Mouse (Mus musculus) spleen, embryonic (tissue): ENCODE measurements around the gene Helz2.
"Not testable (repeated sequence)": the region's sequence is repeated elsewhere in the genome, so short reads cannot be mapped to it uniquely, and the experiment has no call there.

Experiments used
- CTCF ChIA-PET: fragments of 350-600 bp; sonication (Branson Sonifier 250); formaldehyde crosslinking; loops from one replicate; lab custom pipeline; 2022; lab: Charles Lee

Helz2 gene

DNA sequence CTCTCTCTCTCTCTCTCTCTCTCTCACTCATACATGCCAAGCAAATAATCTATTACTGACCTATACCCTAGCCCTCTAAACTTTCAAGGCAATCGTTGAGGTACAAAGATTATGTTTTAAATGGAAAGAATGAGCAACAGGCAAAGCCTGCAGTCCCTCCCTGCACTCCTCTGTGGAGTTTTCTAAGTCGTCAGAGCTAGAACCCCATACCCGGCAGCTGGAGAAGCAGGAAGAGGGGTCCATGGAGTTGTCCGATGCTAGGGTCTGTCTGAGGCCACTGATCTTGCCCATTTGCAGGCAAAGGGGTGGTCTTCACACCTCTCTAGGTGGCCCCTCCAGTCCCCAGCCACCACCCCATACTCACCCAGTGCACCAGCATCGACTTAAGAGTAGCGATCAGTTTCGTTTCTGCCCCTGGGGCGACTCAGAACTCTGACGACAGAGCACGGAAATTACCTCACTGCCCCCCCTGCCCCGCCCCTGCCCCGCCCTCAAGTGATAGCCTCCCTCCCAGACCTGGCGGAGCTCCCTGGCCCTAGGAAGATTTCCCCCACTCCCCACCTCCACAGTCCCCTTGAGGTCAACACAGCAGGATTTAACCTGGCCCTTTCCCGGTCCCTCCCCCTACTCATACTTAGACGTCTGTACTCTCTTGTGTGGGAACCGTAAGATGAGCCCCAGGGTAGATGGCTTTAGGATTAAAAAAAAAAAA lies at the start of gene Helz2:
TSS of gene Helz2 (minus strand) at position 426 of the 712 bp plus-strand sequence.
- CTCF ChIA-PET, result no interaction called here

DNA sequence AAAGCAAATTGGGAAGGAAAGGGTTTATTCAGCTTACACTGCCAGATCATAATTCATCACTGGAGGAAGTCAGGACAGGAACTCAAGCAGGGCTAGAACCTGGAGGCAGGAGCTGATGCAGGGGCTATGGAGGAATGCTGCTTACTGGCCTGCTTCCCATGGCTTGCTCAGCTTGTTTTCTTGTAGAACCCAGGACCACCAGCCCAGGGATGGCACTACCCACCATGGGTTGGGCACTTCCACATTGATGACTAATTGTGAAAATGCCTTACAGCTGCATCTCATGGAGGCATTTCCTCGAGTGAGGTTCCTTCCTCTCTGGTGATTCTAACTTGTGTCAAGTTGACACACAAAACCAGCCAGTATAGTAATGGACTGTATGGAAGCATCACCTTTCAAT lies 49.1 kb upstream of the Helz2 start:
- CTCF ChIA-PET, result no interaction called here

DNA sequence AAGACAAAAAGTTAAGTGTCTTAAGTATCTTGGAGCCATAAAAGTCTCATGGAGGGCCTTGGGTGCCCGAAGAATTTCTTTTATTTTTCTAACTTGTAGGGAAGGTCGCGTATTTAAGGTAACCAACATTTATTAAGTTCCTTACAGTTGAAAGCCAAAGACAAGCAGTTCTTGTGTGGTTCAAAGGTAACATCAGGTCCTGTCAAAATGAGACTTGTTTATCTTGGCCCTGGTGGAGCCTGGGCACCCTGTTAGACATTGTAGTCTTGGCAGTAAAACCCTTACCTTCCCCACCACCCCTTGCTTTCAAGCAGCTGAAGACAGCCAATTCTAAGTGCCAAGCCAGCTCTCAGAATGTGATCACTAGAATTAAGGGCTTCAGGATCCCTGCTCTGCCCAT lies 46.9 kb upstream of the Helz2 start:
- CTCF ChIA-PET, result no interaction called here

- CTCF ChIA-PET, result not testable (repeated sequence)
These were observed 46.1 kb upstream of the Helz2 start, which contains the start of gene Gmeb2 for GRCm38 (mm10) chr2:181287958-181288350. Gmeb2 (minus strand) TSS chr2:181288035.

GRCm38 (mm10) chr2:181287338-181287957 lies 45.6 kb upstream of the Helz2 start:
- CTCF ChIA-PET, result interaction anchor here (0.7 kb wide), 1 partner anchor 312 kb away, joined by 4 read pairs; no protein-coding TSS in a partner anchor

DNA sequence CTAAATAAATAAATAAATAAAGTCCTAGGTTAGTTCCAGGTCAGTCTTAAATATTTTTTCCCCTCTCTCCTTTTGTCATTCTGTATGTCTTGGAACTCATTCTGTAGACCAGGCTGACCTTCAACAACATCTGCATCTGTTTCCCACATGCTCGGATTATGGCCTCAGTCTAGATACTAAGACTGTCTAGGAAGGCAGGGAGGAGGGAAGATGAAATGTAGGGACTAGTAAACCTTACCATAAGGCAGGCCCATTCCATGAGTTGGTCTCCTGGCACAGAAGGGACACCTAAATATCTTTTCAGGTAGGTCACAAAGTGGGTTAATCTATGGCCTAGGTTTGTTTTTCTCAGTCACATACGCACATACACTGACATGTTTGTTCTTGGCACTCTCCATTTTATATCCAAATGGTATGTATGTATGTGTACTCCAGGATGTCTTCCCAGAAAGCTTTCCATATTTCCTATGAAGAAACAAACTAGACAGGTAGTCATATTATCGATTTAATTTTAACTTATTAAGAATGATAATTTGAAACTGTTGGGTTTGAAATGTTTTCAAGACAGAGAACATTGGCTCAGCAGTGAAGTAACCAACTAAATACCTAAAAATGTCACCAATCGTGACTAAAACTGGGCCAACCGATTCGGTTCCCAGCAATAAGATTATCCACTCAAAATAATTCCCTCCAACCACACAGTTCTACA lies 45.0 kb upstream of the Helz2 start:
- CTCF ChIA-PET, result interaction anchor here (0.7 kb wide), 1 partner anchor 312 kb away, joined by 4 read pairs; no protein-coding TSS in a partner anchor

GRCm38 (mm10) chr2:181279968-181280367 lies 38.1 kb upstream of the Helz2 start:
- CTCF ChIA-PET, result interaction anchor here (0.7 kb wide), 1 partner anchor 23 kb away, joined by 12 read pairs; no protein-coding TSS in a partner anchor

DNA sequence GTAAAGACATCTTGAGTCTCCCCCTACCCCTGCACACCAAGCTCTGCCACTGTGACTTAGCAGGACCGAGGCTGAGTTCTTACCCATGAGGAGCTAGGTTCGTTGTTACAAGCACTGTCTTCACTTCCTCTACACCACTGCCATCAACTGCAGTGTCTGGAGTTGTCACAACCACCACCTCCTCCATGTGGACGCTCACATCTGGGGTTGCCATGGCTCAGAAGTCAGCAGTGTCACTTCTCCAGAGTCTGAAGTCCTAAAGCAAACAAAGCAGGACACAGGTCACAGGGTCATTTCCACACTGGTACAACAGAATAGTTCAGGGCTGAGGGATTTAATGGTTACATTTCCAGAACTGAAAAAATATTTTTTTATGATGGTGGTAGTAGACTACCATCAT lies 36.0 kb upstream of the Helz2 start:
- CTCF ChIA-PET, result no interaction called here

- CTCF ChIA-PET, result no interaction called here
These were observed 34.9 kb upstream of the Helz2 start for GRCm38 (mm10) chr2:181276766-181277165.

DNA sequence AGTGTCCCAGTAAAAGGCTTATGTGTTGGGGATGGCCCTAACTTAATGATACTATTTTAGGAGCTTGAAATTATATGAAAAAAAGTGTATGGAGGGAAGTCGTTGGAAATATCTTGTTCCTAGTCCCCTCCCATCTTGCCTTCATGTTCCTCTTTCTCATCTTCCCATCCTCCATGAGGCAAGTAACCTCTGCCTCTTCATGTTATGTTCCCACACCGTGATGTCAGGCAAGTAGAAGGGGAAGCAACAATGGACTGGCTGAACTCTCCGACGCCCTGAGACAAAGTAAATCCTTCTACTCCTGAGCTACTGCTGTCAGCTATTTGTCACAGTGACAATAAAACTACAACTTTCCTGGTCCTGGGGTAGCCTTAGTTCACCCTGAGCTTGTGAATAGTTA lies 32.8 kb upstream of the Helz2 start:
- CTCF ChIA-PET, result interaction anchor here (1.1 kb wide), 1 partner anchor 88 kb away, joined by 3 read pairs; no protein-coding TSS in a partner anchor

- CTCF ChIA-PET, result interaction anchor here (1.1 kb wide), 1 partner anchor 87 kb away, joined by 3 read pairs; no protein-coding TSS in a partner anchor
These were observed 32.0 kb upstream of the Helz2 start for GRCm38 (mm10) chr2:181273829-181274228.

- CTCF ChIA-PET, result no interaction called here
These were observed 30.3 kb upstream of the Helz2 start for GRCm38 (mm10) chr2:181272092-181272491.

- CTCF ChIA-PET, result interaction anchor here (0.5 kb wide), 1 partner anchor 9 kb away, joined by 3 read pairs; no protein-coding TSS in a partner anchor
These were observed 25.0 kb upstream of the Helz2 start for GRCm38 (mm10) chr2:181266839-181267238.

GRCm38 (mm10) chr2:181253248-181253647 lies 11.4 kb upstream of the Helz2 start:
- CTCF ChIA-PET, result no interaction called here

DNA sequence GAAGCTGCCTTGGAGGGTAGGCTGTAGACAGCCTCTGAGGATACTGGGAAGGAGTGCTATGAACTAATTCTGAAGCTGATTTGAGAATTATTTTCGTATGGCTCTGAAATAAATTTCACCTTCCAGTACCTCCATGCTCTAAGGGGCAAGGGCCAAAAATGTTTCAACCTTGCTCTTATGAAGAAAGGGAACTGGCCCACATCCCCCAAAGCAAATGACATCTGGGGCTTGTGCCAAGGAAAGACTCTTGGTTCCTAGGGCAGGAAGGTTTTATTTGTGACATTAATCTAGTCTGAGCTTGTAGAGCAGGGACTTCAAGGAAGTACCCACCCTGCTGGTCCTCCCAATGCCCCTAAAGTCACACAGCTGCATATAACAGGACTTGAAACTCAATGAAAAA lies 10.0 kb upstream of the Helz2 start:
- CTCF ChIA-PET, result no interaction called here

DNA sequence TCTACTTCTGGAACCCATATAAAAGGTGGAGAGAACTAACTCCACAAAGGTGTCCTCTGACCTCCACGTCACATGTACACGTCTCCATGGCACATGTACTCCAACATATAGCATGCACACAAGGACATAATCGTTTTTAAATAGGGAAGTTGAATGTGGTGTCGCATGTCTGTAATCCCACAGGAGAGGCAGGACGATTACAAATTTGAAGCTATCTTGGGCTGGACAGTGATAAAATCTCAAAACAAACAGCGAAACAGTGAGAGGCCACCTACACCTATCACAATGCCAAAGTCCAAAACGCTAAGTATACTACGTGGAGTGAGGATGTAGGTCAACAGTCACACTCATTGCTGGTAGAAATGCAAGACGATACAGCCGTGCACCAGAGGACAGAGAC lies 7.4 kb upstream of the Helz2 start:
- CTCF ChIA-PET, result no interaction called here

DNA sequence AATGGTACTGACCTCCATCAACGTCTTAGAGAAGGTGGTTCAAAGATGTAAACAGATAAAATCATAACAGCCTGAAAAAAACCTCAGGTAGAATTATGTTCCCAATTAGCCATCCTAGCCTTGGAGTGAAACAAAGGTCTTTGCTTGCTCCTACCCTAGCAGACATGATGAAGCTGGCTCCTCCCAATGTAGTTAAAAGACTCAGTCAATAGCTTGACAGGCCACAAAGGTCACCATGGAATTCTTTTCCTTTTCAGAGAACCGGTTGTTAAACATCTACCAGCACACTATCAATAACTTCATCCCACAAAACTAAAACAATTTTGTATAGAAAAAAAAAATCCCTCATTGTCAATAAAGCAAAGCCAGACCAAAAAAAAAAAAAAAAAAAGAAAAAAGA lies 3.2 kb upstream of the Helz2 start:
- CTCF ChIA-PET, result no interaction called here

- CTCF ChIA-PET, result interaction anchor here (0.6 to 0.7 kb wide), 2 partner anchors 75 to 86 kb away, joined by 3 read pairs; no protein-coding TSS in a partner anchor
These were observed 2.0 kb upstream of the Helz2 start for GRCm38 (mm10) chr2:181243706-181244394.

- CTCF ChIA-PET, result no interaction called here
These were observed 463 bp upstream of the Helz2 start for GRCm38 (mm10) chr2:181242314-181242665.

GRCm38 (mm10) chr2:181240806-181241440 lies 904 bp downstream of the Helz2 start:
- CTCF ChIA-PET, result no interaction called here

DNA sequence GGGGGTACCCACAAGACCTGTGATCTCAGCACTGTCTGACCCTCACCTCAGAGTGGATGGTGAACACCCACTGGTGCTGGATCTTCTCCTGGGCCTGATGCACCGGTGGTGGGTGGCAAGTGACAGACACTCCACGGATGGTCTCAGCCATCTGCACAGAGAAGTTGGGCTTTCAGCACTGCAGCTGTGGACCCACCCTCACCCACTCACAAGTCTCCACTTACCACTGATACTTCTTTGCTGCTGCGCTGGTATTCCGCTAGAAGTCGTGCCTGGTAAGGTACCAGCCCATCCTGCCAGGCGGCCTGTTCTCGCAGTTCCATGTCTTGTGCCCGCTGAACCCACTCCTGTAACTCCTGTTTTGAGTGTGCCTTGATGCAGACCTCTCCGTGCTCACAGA lies 2.6 kb downstream of the Helz2 start:
- CTCF ChIA-PET, result no interaction called here
